Mouse (Mus musculus): ENCODE results near the gene Pik3r2. TPM values are rescaled to one million over a fixed set of nuclear protein-coding genes. Genes with fewer than 3 reads are reported as not detected.

Gene Pik3r2
- polyA plus RNA-seq, 1 experiment from 2014 or later = 37.4 TPM

GRCm38 (mm10) chr8:70765329-70765728 lies 11.2 kb downstream of the Pik3r2 start:
- no peak for ATAC-seq
- Histone ChIP-seq H3K27ac (ENCODE audit: low read depth, low read length) (peak overlapping the region; percentile 96), H3K4me1 (replicated peaks; ENCODE audit: control insufficient read depth, insufficient read depth, low read length) (0 out of 2 replicates have a peak, but pooled peaks cover 6% of the 10 kb centered on the region)

GRCm38 (mm10) chr8:70764676-70765075 lies 11.8 kb downstream of the Pik3r2 start:
- TF ChIP-seq CTCF (IDR thresholded peaks at IDR 0.05; ENCODE audit: low read depth) = no peak
- Histone ChIP-seq H3K9ac (ENCODE audit: low read depth, low read length) (no peak overlapping the region), H3K4me2 (replicated peaks; ENCODE audit: low read depth) (peak overlapping the region; percentile 78)

More at GRCm38 (mm10) chr8:70765329-70765728, 11.2 kb downstream of the Pik3r2 start:
- Histone ChIP-seq H3K9me3 (ENCODE audit: control insufficient read depth) (no peaks in the 10 kb centered on the region), H3K4me3 (ENCODE audit: low read depth, low read length) (peak overlapping the region; percentile 53), H3K36me3 (ENCODE audit: control insufficient read depth, insufficient read depth) (peaks cover 35% of the 10 kb centered on the region), H3K9ac (ENCODE audit: low read depth, low read length) (peak overlapping the region; percentile 45; the same call in 1 of the 2 replicates), H3K27me3 (replicated peaks; ENCODE audit: control insufficient read depth, insufficient read depth, low read length) (no peaks in the 10 kb centered on the region), H3K4me2 (replicated peaks; ENCODE audit: low read depth) (peak overlapping the region; percentile 78)
- 45% methylated on average over 9 of the region's 9 CpGs for WGBS
- TF ChIP-seq CTCF (IDR thresholded peaks at IDR 0.05; ENCODE audit: low read depth) = no peak

GRCm38 (mm10) chr8:70764026-70764425 lies 12.5 kb downstream of the Pik3r2 start:
- H3K9me3 ChIP-seq (ENCODE audit: control insufficient read depth) = no peaks in the 10 kb centered on the region
- no peaks in the 10 kb centered on the region for H3K27me3 ChIP-seq (replicated peaks; ENCODE audit: control insufficient read depth, insufficient read depth, low read length)
- H3K36me3 ChIP-seq (ENCODE audit: control insufficient read depth, insufficient read depth) = peaks cover 23% of the 10 kb centered on the region
- peak; percentile 71 for ATAC-seq
- H3K4me3 ChIP-seq (ENCODE audit: low read depth, low read length) = no peak overlapping the region
- peak; percentile 30; the same call in 1 of the 2 replicates for TF ChIP-seq CTCF (IDR thresholded peaks at IDR 0.05; ENCODE audit: low read depth)
- H3K4me1 ChIP-seq (replicated peaks; ENCODE audit: control insufficient read depth, insufficient read depth, low read length) = 0 out of 2 replicates have a peak, but pooled peaks cover 6% of the 10 kb centered on the region
- H3K4me2 ChIP-seq (replicated peaks; ENCODE audit: low read depth) = peak overlapping the region; percentile 78
- WGBS = 36% methylated on average over 8 of the region's 8 CpGs
- peak overlapping the region; percentile 96 for H3K27ac ChIP-seq (ENCODE audit: low read depth, low read length)
- H3K9ac ChIP-seq (ENCODE audit: low read depth, low read length) = no peak overlapping the region

More at GRCm38 (mm10) chr8:70764676-70765075, 11.8 kb downstream of the Pik3r2 start:
- H3K4me1 ChIP-seq (replicated peaks; ENCODE audit: control insufficient read depth, insufficient read depth, low read length) = 0 out of 2 replicates have a peak, but pooled peaks cover 6% of the 10 kb centered on the region
- H3K27me3 ChIP-seq (replicated peaks; ENCODE audit: control insufficient read depth, insufficient read depth, low read length) = no peaks in the 10 kb centered on the region
- ATAC-seq = no peak
- peak overlapping the region; percentile 53 for H3K4me3 ChIP-seq (ENCODE audit: low read depth, low read length)
- no peaks in the 10 kb centered on the region for H3K9me3 ChIP-seq (ENCODE audit: control insufficient read depth)
- WGBS = 49% methylated on average over 13 of the region's 13 CpGs
- peaks cover 28% of the 10 kb centered on the region for H3K36me3 ChIP-seq (ENCODE audit: control insufficient read depth, insufficient read depth)
- peak overlapping the region; percentile 96 for H3K27ac ChIP-seq (ENCODE audit: low read depth, low read length)

GRCm38 (mm10) chr8:70763354-70763753 lies 13.2 kb downstream of the Pik3r2 start:
- H3K36me3 ChIP-seq (ENCODE audit: control insufficient read depth, insufficient read depth) = peaks cover 16% of the 10 kb centered on the region
- no peak overlapping the region for H3K9ac ChIP-seq (ENCODE audit: low read depth, low read length)
- H3K4me2 ChIP-seq (replicated peaks; ENCODE audit: low read depth) = peak overlapping the region; percentile 45
- no peaks in the 10 kb centered on the region for H3K9me3 ChIP-seq (ENCODE audit: control insufficient read depth)
- no peaks in the 10 kb centered on the region for H3K27me3 ChIP-seq (replicated peaks; ENCODE audit: control insufficient read depth, insufficient read depth, low read length)
- peak; percentile 91 for TF ChIP-seq CTCF (IDR thresholded peaks at IDR 0.05; ENCODE audit: low read depth)
- 0 out of 2 replicates have a peak, but pooled peaks cover 6% of the 10 kb centered on the region for H3K4me1 ChIP-seq (replicated peaks; ENCODE audit: control insufficient read depth, insufficient read depth, low read length)
- ATAC-seq = no peak
- H3K4me3 ChIP-seq (ENCODE audit: low read depth, low read length) = no peak overlapping the region
- peak overlapping the region; percentile 96 for H3K27ac ChIP-seq (ENCODE audit: low read depth, low read length)
- 8% methylated on average over 3 of the region's 3 CpGs for WGBS

GRCm38 (mm10) chr8:70762118-70762517 lies 14.4 kb downstream of the Pik3r2 start:
- Histone ChIP-seq H3K36me3 (ENCODE audit: control insufficient read depth, insufficient read depth) (peaks cover 18% of the 10 kb centered on the region), H3K9me3 (ENCODE audit: control insufficient read depth) (no peaks in the 10 kb centered on the region), H3K4me2 (replicated peaks; ENCODE audit: low read depth) (no peak overlapping the region), H3K27me3 (replicated peaks; ENCODE audit: control insufficient read depth, insufficient read depth, low read length) (no peaks in the 10 kb centered on the region), H3K9ac (ENCODE audit: low read depth, low read length) (no peak overlapping the region), H3K4me3 (ENCODE audit: low read depth, low read length) (no peak overlapping the region), H3K4me1 (replicated peaks; ENCODE audit: control insufficient read depth, insufficient read depth, low read length) (0 out of 2 replicates have a peak, but pooled peaks cover 6% of the 10 kb centered on the region), H3K27ac (ENCODE audit: low read depth, low read length) (no peak overlapping the region; the same call in 1 of the 2 replicates)
- TF ChIP-seq CTCF (IDR thresholded peaks at IDR 0.05; ENCODE audit: low read depth) = no peak
- 58% methylated on average over 1 of the region's 1 CpGs for WGBS
- no peak for ATAC-seq

- Histone ChIP-seq H3K9me3 (ENCODE audit: control insufficient read depth) (no peaks in the 10 kb centered on the region), H3K27me3 (replicated peaks; ENCODE audit: control insufficient read depth, insufficient read depth, low read length) (no peaks in the 10 kb centered on the region), H3K9ac (ENCODE audit: low read depth, low read length) (peak within 1 kb of the TSS; percentile 60), H3K4me3 (ENCODE audit: low read depth, low read length) (peak within 1 kb of the TSS; percentile 59), H3K27ac (ENCODE audit: low read depth, low read length) (peak within 1 kb of the TSS; percentile 74), H3K4me1 (replicated peaks; ENCODE audit: control insufficient read depth, insufficient read depth, low read length) (no peaks in the 10 kb centered on the region), H3K4me2 (replicated peaks; ENCODE audit: low read depth) (peak within 1 kb of the TSS; percentile 94), H3K36me3 (ENCODE audit: control insufficient read depth, insufficient read depth) (peaks cover 30% of the 10 kb centered on the region)
- peak; percentile 89 for ATAC-seq
- under 1% methylated on average over 55 of the region's 55 CpGs for WGBS
- no peak for TF ChIP-seq CTCF (IDR thresholded peaks at IDR 0.05; ENCODE audit: low read depth)
These were observed 15.6 kb downstream of the Pik3r2 start, which contains the start of gene Mpv17l2 for GRCm38 (mm10) chr8:70760775-70761406. TSS of gene Mpv17l2 (minus strand) at chr8:70760946.

Data from intestine, postnatal 0 days (tissue).